Mouse (Mus musculus) embryonic facial prominence, embryonic 14.5 days (tissue): ENCODE measurements around the gene Mgat4d. TPM values are rescaled to one million over a fixed set of nuclear protein-coding genes. Genes with fewer than 3 reads are reported as not detected.

Experiments used
- ATAC-seq: fragments of 200-750 bp; cut with Nextera tagmentation; 2 replicates; pipeline ENCODE4 v1.8.0; 2017; ENCODE audit warnings: low read depth, moderate number of reproducible peaks, moderate TSS enrichment
- DNase-seq: peaks from one replicate; pipeline ENCODE4 v3.0.0-alpha.2; 2015; ENCODE audit warnings: low spot score
- H3K27ac ChIP-seq: fragments of 300-500 bp; sonication (generic); replicated peaks from 2 replicates; pipeline ENCODE4 v1.5.1; 2014; ENCODE audit warnings: low read depth, mild to moderate bottlenecking, low read length, moderate library complexity
- H3K27me3 ChIP-seq: fragments of 300-500 bp; sonication (generic); replicated peaks from 2 replicates; pipeline ENCODE4 v1.6.1; 2014; ENCODE audit warnings: low read length; ENCODE audit not compliant: control insufficient read depth, insufficient read depth
- H3K36me3 ChIP-seq: fragments of 300-500 bp; sonication (generic); 2 replicates; pipeline ENCODE4 v1.6.1; 2014; ENCODE audit warnings: low read length, mixed read lengths; ENCODE audit not compliant: control insufficient read depth, insufficient read depth
- H3K4me1 ChIP-seq: fragments of 300-500 bp; sonication (generic); 2 replicates; pipeline ENCODE4 v1.6.1; 2014; ENCODE audit warnings: antibody characterized with exemption, low read length; ENCODE audit not compliant: control insufficient read depth, insufficient read depth
- H3K4me2 ChIP-seq: fragments of 300-500 bp; sonication (generic); 2 replicates; pipeline ENCODE4 v1.6.1; 2014; ENCODE audit warnings: low read depth, mild to moderate bottlenecking, low read length, moderate library complexity, mixed read lengths
- H3K4me3 ChIP-seq: fragments of 300-500 bp; sonication (generic); 2 replicates; pipeline ENCODE4 v1.5.1; 2014; ENCODE audit warnings: low read depth, mild to moderate bottlenecking, low read length
- H3K9ac ChIP-seq: fragments of 300-500 bp; sonication (generic); 2 replicates; pipeline ENCODE4 v1.6.1; 2014; ENCODE audit warnings: low read depth, mild to moderate bottlenecking, low read length, moderate library complexity, mixed read lengths
- H3K9me3 ChIP-seq: fragments of 300-500 bp; sonication (generic); 2 replicates; pipeline ENCODE4 v1.6.1; 2016; ENCODE audit warnings: low read length; ENCODE audit not compliant: control insufficient read depth
- WGBS: fragments of 180-500 bp; shearing (Covaris S2); extraction: QIAGEN DNeasy Blood & Tissue Kit; methylation state at CpG from one replicate; pipeline ENCODE4 v1.1.7; 2014; 5-methylcytosine and 5-hydroxymethylcytosine counted together
- polyA plus RNA-seq: library from polyadenylated mRNA; unstranded; fragments of >200 nt; fragmentation: Nextera tagmentation; extraction: Ambion mirVana; gene quantifications from 2 replicates; pipeline ENCODE4 v1.2.1, GENCODE M21; 2014

Gene Mgat4d
- polyA plus RNA-seq, 1 experiment from 2014 or later = not detected

DNA sequence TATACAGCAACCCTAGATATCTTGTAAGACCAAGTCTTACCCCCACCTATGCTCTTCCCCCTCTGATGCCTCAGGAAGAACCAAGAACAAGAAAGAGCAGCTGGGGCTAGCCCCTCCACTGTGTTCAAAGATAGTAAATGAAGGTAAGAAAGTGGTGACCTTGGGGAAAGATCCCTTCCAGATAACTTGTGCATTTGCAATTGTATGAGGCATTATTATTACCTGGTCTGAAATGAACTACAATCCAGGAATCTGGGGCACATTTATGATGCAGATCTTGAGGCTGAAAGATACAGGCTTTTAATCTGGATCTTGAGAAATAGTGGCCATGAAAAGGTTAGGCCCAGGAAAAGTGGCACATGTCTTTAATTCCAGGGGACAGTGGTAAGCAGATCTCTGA, 29.0 kb downstream of the Mgat4d start:
- no peaks in the 10 kb centered on the region for H3K27me3 ChIP-seq

GRCm38 (mm10) chr8:83380141-83380540, 31.9 kb downstream of the Mgat4d start:
- Histone ChIP-seq H3K36me3 (no peaks in the 10 kb centered on the region), H3K9ac (no peak overlapping the region), H3K27me3 (no peaks in the 10 kb centered on the region), H3K27ac (no peak overlapping the region), H3K4me3 (no peak overlapping the region), H3K4me1 (no peaks in the 10 kb centered on the region), H3K9me3 (no peaks in the 10 kb centered on the region), H3K4me2 (no peak overlapping the region)
- WGBS = 70% methylated on average over 4 of the region's 4 CpGs
- ATAC-seq (no peak), DNase-seq (no peak)

More for the DNA sequence above, 29.0 kb downstream of the Mgat4d start:
- DNase-seq (no peak), ATAC-seq (no peak)
- Histone ChIP-seq H3K27ac (no peak overlapping the region), H3K36me3 (no peaks in the 10 kb centered on the region), H3K4me3 (no peak overlapping the region), H3K4me1 (no peaks in the 10 kb centered on the region), H3K4me2 (no peak overlapping the region), H3K9ac (no peak overlapping the region), H3K9me3 (no peaks in the 10 kb centered on the region)

GRCm38 (mm10) chr8:83381016-83381415, 32.7 kb downstream of the Mgat4d start:
- H3K36me3 ChIP-seq = no peaks in the 10 kb centered on the region
- WGBS = 77% methylated on average over 2 of the region's 2 CpGs
- no peak overlapping the region for H3K4me2 ChIP-seq
- no peak overlapping the region for H3K4me3 ChIP-seq
- no peaks in the 10 kb centered on the region for H3K27me3 ChIP-seq
- no peak overlapping the region for H3K9ac ChIP-seq
- H3K9me3 ChIP-seq = no peaks in the 10 kb centered on the region
- no peak for ATAC-seq
- H3K27ac ChIP-seq = no peak overlapping the region
- DNase-seq = no peak
- H3K4me1 ChIP-seq = no peaks in the 10 kb centered on the region

DNA sequence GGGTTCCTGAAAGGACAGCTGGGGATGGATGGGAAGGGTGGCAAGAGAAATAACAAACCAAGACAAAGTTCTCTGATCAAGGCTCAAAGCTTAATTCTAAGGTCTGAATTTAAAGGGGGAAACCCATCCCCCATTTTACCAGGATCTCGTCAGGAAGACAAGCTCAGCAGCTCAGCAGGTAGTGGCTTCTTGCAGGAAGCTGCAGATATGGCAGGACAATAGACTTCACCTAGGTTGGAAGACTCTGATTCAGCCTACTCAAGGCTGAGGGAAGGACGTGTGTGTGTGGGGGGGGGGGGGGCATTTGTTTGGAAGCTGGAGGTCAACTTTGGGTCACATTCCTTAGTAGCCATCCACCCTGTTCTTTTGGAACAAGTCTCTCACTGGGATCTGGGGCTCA, 34.6 kb downstream of the Mgat4d start:
- ATAC-seq (no peak), DNase-seq (no peak)
- no peak overlapping the region for H3K27ac ChIP-seq
- H3K9ac ChIP-seq = no peak overlapping the region
- H3K36me3 ChIP-seq = no peaks in the 10 kb centered on the region
- no peaks in the 10 kb centered on the region for H3K9me3 ChIP-seq
- WGBS = 40% methylated on average over 2 of the region's 2 CpGs
- H3K4me3 ChIP-seq = no peak overlapping the region
- no peaks in the 10 kb centered on the region for H3K27me3 ChIP-seq
- H3K4me1 ChIP-seq = no peaks in the 10 kb centered on the region
- no peak overlapping the region for H3K4me2 ChIP-seq

GRCm38 (mm10) chr8:83389316-83390005, 41.2 kb downstream of the Mgat4d start, which contains the start of gene Clgn:
Clgn (plus strand) TSS chr8:83389867.
- peak within 1 kb of the TSS; percentile 68 for H3K9ac ChIP-seq
- H3K4me2 ChIP-seq = peak within 1 kb of the TSS; percentile 74
- H3K27me3 ChIP-seq = peaks cover 22% of the 10 kb centered on the region
- H3K4me3 ChIP-seq = peak within 1 kb of the TSS; percentile 46
- WGBS = 8% methylated on average over 22 of the region's 41 CpGs
- peaks cover 3% of the 10 kb centered on the region; the same call in 1 of the 2 replicates for H3K4me1 ChIP-seq
- ATAC-seq (peak; percentile 85), DNase-seq (peak; percentile 73)
- no peaks in the 10 kb centered on the region for H3K9me3 ChIP-seq
- H3K27ac ChIP-seq = no peak within 1 kb of the TSS
- no peaks in the 10 kb centered on the region for H3K36me3 ChIP-seq

GRCm38 (mm10) chr8:83390006-83390701, 41.9 kb downstream of the Mgat4d start:
- 8% methylated on average over 10 of the region's 14 CpGs for WGBS
- Histone ChIP-seq H3K27me3 (peaks cover 22% of the 10 kb centered on the region), H3K4me2 (peak overlapping the region; percentile 74), H3K36me3 (no peaks in the 10 kb centered on the region), H3K27ac (no peak overlapping the region), H3K9me3 (no peaks in the 10 kb centered on the region), H3K4me3 (peak overlapping the region; percentile 46), H3K9ac (peak overlapping the region; percentile 68), H3K4me1 (peaks cover 3% of the 10 kb centered on the region; the same call in 1 of the 2 replicates)
- DNase-seq (no peak), ATAC-seq (peak; percentile 65)

GRCm38 (mm10) chr8:83392521-83392920, 44.2 kb downstream of the Mgat4d start:
- Histone ChIP-seq H3K9me3 (no peaks in the 10 kb centered on the region), H3K4me2 (no peak overlapping the region), H3K9ac (no peak overlapping the region), H3K27me3 (peaks cover 22% of the 10 kb centered on the region), H3K36me3 (no peaks in the 10 kb centered on the region), H3K4me1 (peaks cover 3% of the 10 kb centered on the region; the same call in 1 of the 2 replicates), H3K27ac (no peak overlapping the region), H3K4me3 (no peak overlapping the region)
- DNase-seq (no peak), ATAC-seq (no peak)
- 50% methylated on average over 1 of the region's 1 CpGs for WGBS

- H3K27me3 ChIP-seq = peaks cover 13% of the 10 kb centered on the region
- H3K4me2 ChIP-seq = no peak overlapping the region
- DNase-seq (no peak), ATAC-seq (no peak)
- H3K9ac ChIP-seq = no peak overlapping the region
- no peak overlapping the region for H3K27ac ChIP-seq
- H3K36me3 ChIP-seq = no peaks in the 10 kb centered on the region
- peaks cover 3% of the 10 kb centered on the region; the same call in 1 of the 2 replicates for H3K4me1 ChIP-seq
- no peaks in the 10 kb centered on the region for H3K9me3 ChIP-seq
- H3K4me3 ChIP-seq = no peak overlapping the region
- 76% methylated on average over 5 of the region's 5 CpGs for WGBS
These were observed 46.1 kb downstream of the Mgat4d start for GRCm38 (mm10) chr8:83394325-83394724.
